Mouse (Mus musculus): ENCODE measurements around the gene Synj2. TPM values are rescaled to one million over a fixed set of nuclear protein-coding genes. Genes with fewer than 3 reads are reported as not detected.

Gene Synj2
- polyA plus RNA-seq, 1 experiment from 2014 or later = 4.3 TPM

GRCm38 (mm10) chr17:5976221-5977055 lies 35.4 kb downstream of the Synj2 start:
- ATAC-seq (ENCODE audit: low FRiP score, low TSS enrichment) = no peak
- no peaks in the 10 kb centered on the region for H3K9me3 ChIP-seq (ENCODE audit: control insufficient read depth, low read length)
- no peak overlapping the region for H3K9ac ChIP-seq (ENCODE audit: low read depth, low read length)
- no peak overlapping the region for H3K4me3 ChIP-seq (ENCODE audit: low read length)
- WGBS = 64% methylated on average over 20 of the region's 20 CpGs
- H3K4me2 ChIP-seq (replicated peaks; ENCODE audit: low read depth, low read length) = peak overlapping the region; percentile 8; the same call in 1 of the 2 replicates
- H3K36me3 ChIP-seq (ENCODE audit: control insufficient read depth, insufficient read depth, low read length) = no peaks in the 10 kb centered on the region
- no peak overlapping the region; the same call in 1 of the 2 replicates for H3K27ac ChIP-seq (ENCODE audit: low read depth, low read length)
- H3K4me1 ChIP-seq (ENCODE audit: control insufficient read depth, insufficient read depth, low read length) = peaks cover 30% of the 10 kb centered on the region
- H3K27me3 ChIP-seq (ENCODE audit: control insufficient read depth, insufficient read depth, low read length) = no peaks in the 10 kb centered on the region

DNA sequence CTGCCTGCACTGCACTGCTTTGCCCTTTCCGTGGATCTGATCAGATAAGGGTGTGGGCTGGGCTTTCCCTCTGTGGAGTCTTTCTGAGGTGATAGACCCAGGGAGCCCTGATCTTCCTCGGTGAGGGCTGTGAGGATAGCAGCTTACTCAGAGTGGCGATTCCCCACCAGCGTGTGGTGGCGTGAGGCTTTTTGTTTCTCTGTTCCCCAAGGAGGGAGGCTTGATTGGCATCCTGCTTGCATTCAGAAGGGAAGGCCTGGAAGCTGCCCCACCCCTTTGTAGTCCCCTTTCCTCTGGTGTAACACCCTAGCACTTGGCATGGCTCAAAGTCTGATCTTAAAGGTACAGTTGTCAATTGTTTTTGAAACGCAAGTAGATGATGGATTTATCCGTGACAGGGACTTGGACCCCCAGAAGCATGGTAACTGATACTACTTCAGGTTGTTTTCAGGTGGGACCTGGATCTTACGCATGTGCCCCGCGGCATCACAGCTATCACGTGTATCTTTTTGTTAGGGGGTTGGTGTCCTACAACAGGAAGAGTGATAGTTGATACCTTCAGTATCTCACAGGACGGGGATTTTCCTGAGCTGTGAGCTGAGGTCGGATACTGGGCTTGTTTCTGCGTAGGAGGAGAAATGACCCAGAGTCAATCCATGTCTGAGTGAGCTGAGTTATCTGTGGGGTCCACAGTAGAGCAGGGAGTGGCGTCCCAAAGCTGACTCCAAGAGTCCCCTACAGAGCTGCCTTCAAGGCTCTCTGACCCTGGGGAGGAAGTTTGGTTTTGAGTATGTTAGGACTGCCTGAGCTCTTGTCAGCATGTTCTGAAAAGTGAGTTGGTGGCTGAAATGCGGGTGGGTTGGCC lies 36.2 kb downstream of the Synj2 start:
- Histone ChIP-seq H3K27ac (ENCODE audit: low read depth, low read length) (no peak overlapping the region; the same call in 1 of the 2 replicates), H3K36me3 (ENCODE audit: control insufficient read depth, insufficient read depth, low read length) (no peaks in the 10 kb centered on the region), H3K4me3 (ENCODE audit: low read length) (no peak overlapping the region), H3K4me2 (replicated peaks; ENCODE audit: low read depth, low read length) (no peak overlapping the region), H3K4me1 (ENCODE audit: control insufficient read depth, insufficient read depth, low read length) (peaks cover 30% of the 10 kb centered on the region), H3K9me3 (ENCODE audit: control insufficient read depth, low read length) (no peaks in the 10 kb centered on the region), H3K27me3 (ENCODE audit: control insufficient read depth, insufficient read depth, low read length) (no peaks in the 10 kb centered on the region), H3K9ac (ENCODE audit: low read depth, low read length) (no peak overlapping the region)
- no peak for ATAC-seq (ENCODE audit: low FRiP score, low TSS enrichment)
- 37% methylated on average over 16 of the region's 16 CpGs for WGBS

- Histone ChIP-seq H3K4me2 (replicated peaks; ENCODE audit: low read depth, low read length) (no peak overlapping the region), H3K4me1 (ENCODE audit: control insufficient read depth, insufficient read depth, low read length) (peaks cover 30% of the 10 kb centered on the region), H3K36me3 (ENCODE audit: control insufficient read depth, insufficient read depth, low read length) (no peaks in the 10 kb centered on the region), H3K27ac (ENCODE audit: low read depth, low read length) (no peak overlapping the region), H3K27me3 (ENCODE audit: control insufficient read depth, insufficient read depth, low read length) (no peaks in the 10 kb centered on the region), H3K9me3 (ENCODE audit: control insufficient read depth, low read length) (no peaks in the 10 kb centered on the region), H3K4me3 (ENCODE audit: low read length) (no peak overlapping the region), H3K9ac (ENCODE audit: low read depth, low read length) (no peak overlapping the region)
- no peak for ATAC-seq (ENCODE audit: low FRiP score, low TSS enrichment)
- WGBS = 81% methylated on average over 8 of the region's 8 CpGs
Observed at GRCm38 (mm10) chr17:5977921-5978504, 36.9 kb downstream of the Synj2 start.

GRCm38 (mm10) chr17:5978505-5979077 lies 37.5 kb downstream of the Synj2 start:
- peaks cover 30% of the 10 kb centered on the region for H3K4me1 ChIP-seq (ENCODE audit: control insufficient read depth, insufficient read depth, low read length)
- no peak overlapping the region for H3K4me3 ChIP-seq (ENCODE audit: low read length)
- H3K27ac ChIP-seq (ENCODE audit: low read depth, low read length) = no peak overlapping the region
- H3K36me3 ChIP-seq (ENCODE audit: control insufficient read depth, insufficient read depth, low read length) = no peaks in the 10 kb centered on the region
- no peak overlapping the region for H3K9ac ChIP-seq (ENCODE audit: low read depth, low read length)
- H3K9me3 ChIP-seq (ENCODE audit: control insufficient read depth, low read length) = no peaks in the 10 kb centered on the region
- ATAC-seq (ENCODE audit: low FRiP score, low TSS enrichment) = no peak
- no peaks in the 10 kb centered on the region for H3K27me3 ChIP-seq (ENCODE audit: control insufficient read depth, insufficient read depth, low read length)
- 71% methylated on average over 10 of the region's 10 CpGs for WGBS
- H3K4me2 ChIP-seq (replicated peaks; ENCODE audit: low read depth, low read length) = no peak overlapping the region

DNA sequence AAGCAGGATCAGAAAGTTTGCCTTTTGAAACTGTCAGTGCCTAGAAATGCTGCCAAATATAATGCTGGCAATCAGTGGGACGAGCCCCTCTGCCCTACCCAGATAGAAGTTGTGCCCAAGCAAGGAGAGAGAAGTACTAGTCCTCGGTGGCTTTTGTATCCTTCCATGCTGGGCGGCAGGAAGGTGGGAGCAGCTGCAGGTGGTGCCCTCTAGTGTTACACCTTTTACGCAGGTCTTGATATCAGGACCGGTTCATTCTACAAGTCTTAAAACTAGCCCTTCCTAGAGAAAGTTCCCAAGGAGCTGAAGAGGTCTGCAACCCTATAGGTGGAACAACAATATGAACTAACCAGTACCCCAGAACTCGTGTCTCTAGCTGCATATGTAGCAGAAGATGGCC lies 39.8 kb downstream of the Synj2 start:
- WGBS = 35% methylated on average over 6 of the region's 6 CpGs

DNA sequence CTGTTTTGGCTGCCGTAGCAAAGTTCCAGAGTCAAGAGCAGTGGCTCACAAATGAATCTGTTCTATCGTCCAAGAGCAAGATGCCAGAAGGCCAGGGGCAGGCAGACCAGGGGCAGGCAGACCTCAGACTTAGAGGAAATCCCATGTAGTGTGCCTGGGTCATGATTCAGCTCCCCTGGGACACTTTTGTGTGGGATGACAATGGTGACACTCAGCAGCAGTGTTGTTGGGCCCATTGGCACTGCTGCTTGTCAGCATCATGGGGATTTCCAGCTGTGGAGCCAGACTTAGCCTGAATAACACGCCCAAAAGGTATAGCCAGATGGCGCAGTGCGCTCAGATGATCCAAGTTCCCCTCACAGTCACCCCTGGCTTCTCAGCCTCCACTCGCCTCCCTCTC lies 42.1 kb downstream of the Synj2 start:
- Histone ChIP-seq H3K9ac (ENCODE audit: low read depth, low read length) (no peak overlapping the region), H3K4me3 (ENCODE audit: low read length) (no peak overlapping the region), H3K36me3 (ENCODE audit: control insufficient read depth, insufficient read depth, low read length) (no peaks in the 10 kb centered on the region), H3K9me3 (ENCODE audit: control insufficient read depth, low read length) (no peaks in the 10 kb centered on the region), H3K27me3 (ENCODE audit: control insufficient read depth, insufficient read depth, low read length) (no peaks in the 10 kb centered on the region), H3K4me1 (ENCODE audit: control insufficient read depth, insufficient read depth, low read length) (peaks cover 15% of the 10 kb centered on the region), H3K27ac (ENCODE audit: low read depth, low read length) (no peak overlapping the region), H3K4me2 (replicated peaks; ENCODE audit: low read depth, low read length) (no peak overlapping the region)
- no peak for ATAC-seq (ENCODE audit: low FRiP score, low TSS enrichment)
- 85% methylated on average over 6 of the region's 6 CpGs for WGBS

More for the DNA sequence above, 39.8 kb downstream of the Synj2 start:
- Histone ChIP-seq H3K9me3 (ENCODE audit: control insufficient read depth, low read length) (no peaks in the 10 kb centered on the region), H3K27me3 (ENCODE audit: control insufficient read depth, insufficient read depth, low read length) (no peaks in the 10 kb centered on the region), H3K4me1 (ENCODE audit: control insufficient read depth, insufficient read depth, low read length) (peaks cover 20% of the 10 kb centered on the region), H3K9ac (ENCODE audit: low read depth, low read length) (no peak overlapping the region), H3K4me2 (replicated peaks; ENCODE audit: low read depth, low read length) (no peak overlapping the region), H3K27ac (ENCODE audit: low read depth, low read length) (no peak overlapping the region), H3K36me3 (ENCODE audit: control insufficient read depth, insufficient read depth, low read length) (no peaks in the 10 kb centered on the region), H3K4me3 (ENCODE audit: low read length) (no peak overlapping the region)
- no peak for ATAC-seq (ENCODE audit: low FRiP score, low TSS enrichment)

GRCm38 (mm10) chr17:5983901-5984300 lies 42.8 kb downstream of the Synj2 start:
- no peak for ATAC-seq (ENCODE audit: low FRiP score, low TSS enrichment)
- Histone ChIP-seq H3K27me3 (ENCODE audit: control insufficient read depth, insufficient read depth, low read length) (no peaks in the 10 kb centered on the region), H3K9me3 (ENCODE audit: control insufficient read depth, low read length) (no peaks in the 10 kb centered on the region), H3K27ac (ENCODE audit: low read depth, low read length) (no peak overlapping the region), H3K4me1 (ENCODE audit: control insufficient read depth, insufficient read depth, low read length) (peaks cover 17% of the 10 kb centered on the region), H3K9ac (ENCODE audit: low read depth, low read length) (no peak overlapping the region), H3K4me3 (ENCODE audit: low read length) (no peak overlapping the region), H3K4me2 (replicated peaks; ENCODE audit: low read depth, low read length) (no peak overlapping the region), H3K36me3 (ENCODE audit: control insufficient read depth, insufficient read depth, low read length) (no peaks in the 10 kb centered on the region)
- WGBS = 77% methylated on average over 6 of the region's 6 CpGs

DNA sequence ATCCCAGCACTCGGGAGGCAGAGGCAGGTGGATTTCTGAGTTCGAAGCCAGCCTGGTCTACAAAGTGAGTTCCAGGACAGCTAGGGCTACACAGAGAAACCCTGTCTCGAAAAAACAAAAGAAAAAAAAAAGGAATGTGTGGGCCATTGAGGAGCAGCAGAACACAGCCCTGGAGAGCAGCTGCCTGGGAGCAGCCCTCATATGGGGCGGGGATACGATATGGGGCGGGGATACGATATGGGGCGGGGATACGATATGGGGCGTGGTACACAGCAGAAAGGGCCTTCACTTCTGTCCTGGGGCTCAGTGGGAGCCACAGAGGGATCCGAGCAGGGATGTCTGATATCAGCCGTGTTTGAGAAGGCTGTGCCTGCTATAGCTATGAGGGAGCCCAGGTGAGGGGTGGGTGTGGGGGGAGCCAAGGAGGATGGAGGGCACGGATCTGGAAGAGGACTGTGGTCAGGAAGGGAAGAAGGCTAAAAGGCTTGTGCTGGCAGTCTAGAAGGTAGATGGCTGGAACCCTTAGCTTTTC lies 43.7 kb downstream of the Synj2 start:
- no peaks in the 10 kb centered on the region for H3K36me3 ChIP-seq (ENCODE audit: control insufficient read depth, insufficient read depth, low read length)
- no peak overlapping the region for H3K27ac ChIP-seq (ENCODE audit: low read depth, low read length)
- H3K27me3 ChIP-seq (ENCODE audit: control insufficient read depth, insufficient read depth, low read length) = no peaks in the 10 kb centered on the region
- H3K4me1 ChIP-seq (ENCODE audit: control insufficient read depth, insufficient read depth, low read length) = peaks cover 17% of the 10 kb centered on the region
- no peak for ATAC-seq (ENCODE audit: low FRiP score, low TSS enrichment)
- H3K4me2 ChIP-seq (replicated peaks; ENCODE audit: low read depth, low read length) = no peak overlapping the region
- no peak overlapping the region for H3K4me3 ChIP-seq (ENCODE audit: low read length)
- no peaks in the 10 kb centered on the region for H3K9me3 ChIP-seq (ENCODE audit: control insufficient read depth, low read length)
- no peak overlapping the region for H3K9ac ChIP-seq (ENCODE audit: low read depth, low read length)
- WGBS = 72% methylated on average over 13 of the region's 13 CpGs

Measured in kidney, embryonic 14.5 days (tissue).